Mouse (Mus musculus) layer of hippocampus, adult 18-20 months (tissue): ENCODE results near the gene Aqr. TPM values are rescaled to one million over a fixed set of nuclear protein-coding genes. Genes with fewer than 3 reads are reported as not detected.
"Not testable (repeated sequence)": the region's sequence is repeated elsewhere in the genome, so short reads cannot be mapped to it uniquely, and the experiment has no call there.

ENCODE experiments used
- DNase-seq, 2 experiments: peaks; one replicate each; pipeline ENCODE4 v3.0.0; 2022; ENCODE audit warnings: low spot score in 2 of 2
- long read RNA-seq: library from polyadenylated mRNA; stranded (forward); transcript quantifications from one replicate; pipeline ENCODE4 v2.0.0, GENCODE M21; 2021
- total RNA-seq, 2 experiments: library from RNA; stranded (reverse); gene quantifications; 2 replicates each; pipeline ENCODE4 v1.2.3; 2021

Aqr gene
- 10 to 100 TPM; 29.8 to 30.2 TPM for total RNA-seq
- long read RNA-seq, full-length matches to known transcripts = 21 of 26 reads
- long read RNA-seq, partial matches to known transcripts = 5 of 26 reads
- long read RNA-seq, other reads (novel, unspliced or antisense) = 0 of 26 reads

GRCm38 (mm10) chr2:114186924-114187323 lies at the start of gene Aqr:
TSS of gene Aqr (minus strand) at chr2:114187024.
- not testable (repeated sequence) for DNase-seq

GRCm38 (mm10) chr2:114236566-114236965 lies 49.7 kb upstream of the Aqr start:
- DNase-seq = no peak

DNA sequence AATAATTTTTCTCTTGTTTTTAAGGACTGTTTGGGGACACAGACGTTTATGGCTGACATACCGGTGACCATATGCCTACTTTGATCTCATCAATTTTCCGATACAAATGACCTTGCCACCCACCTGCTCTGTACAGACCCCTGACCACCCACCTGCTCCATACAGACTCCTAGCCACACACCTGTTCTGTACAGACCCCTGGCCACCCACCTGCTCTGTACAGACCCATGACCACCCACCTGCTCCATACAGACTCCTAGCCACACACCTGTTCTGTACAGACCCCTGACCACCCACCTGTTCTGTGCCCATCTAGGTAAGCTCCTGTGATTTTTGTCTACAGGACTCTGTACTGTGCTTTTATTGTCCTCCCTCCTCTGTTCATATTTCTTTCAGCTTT lies 48.8 kb upstream of the Aqr start:
- no peak for DNase-seq

GRCm38 (mm10) chr2:114231248-114231647 lies 44.4 kb upstream of the Aqr start:
- DNase-seq = no peak

DNA sequence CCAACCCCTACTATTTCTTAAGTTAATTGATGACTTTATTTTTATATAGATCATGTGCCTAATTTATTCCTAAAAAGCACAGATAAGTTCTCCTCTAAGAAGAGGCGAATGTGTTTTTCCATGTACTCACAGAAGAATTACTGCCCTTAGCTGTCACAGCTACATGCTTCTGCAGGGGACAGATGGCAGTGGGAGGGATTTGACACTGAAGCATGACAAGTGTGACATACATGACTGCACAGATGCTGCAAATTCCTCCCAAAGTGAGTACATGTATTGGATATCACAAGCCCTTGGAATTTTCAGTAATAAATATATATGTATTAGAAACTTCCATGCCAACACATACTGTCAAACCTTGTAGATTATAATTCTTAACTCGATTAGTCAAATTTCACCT lies 41.8 kb upstream of the Aqr start:
- no peak for DNase-seq

DNA sequence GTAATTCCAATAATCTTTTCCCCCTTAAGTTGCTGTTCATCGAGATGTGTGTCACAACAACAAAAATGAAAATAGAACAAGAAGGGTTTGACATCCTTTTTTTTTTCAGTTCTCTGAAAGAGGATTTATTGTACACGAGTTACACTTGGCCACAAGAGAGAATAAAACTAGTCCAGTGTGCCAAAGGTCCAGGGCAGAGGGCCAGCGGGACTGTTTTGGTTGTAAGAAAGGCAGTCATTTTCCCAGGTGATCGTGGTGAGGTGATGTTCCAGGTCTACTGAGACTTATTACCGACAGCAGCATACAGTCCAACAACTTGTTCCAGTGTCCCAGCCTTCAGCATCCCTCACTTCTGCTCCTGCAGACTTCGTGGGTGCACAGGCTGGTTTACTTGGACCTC lies 18.2 kb upstream of the Aqr start:
- DNase-seq = no peak

DNA sequence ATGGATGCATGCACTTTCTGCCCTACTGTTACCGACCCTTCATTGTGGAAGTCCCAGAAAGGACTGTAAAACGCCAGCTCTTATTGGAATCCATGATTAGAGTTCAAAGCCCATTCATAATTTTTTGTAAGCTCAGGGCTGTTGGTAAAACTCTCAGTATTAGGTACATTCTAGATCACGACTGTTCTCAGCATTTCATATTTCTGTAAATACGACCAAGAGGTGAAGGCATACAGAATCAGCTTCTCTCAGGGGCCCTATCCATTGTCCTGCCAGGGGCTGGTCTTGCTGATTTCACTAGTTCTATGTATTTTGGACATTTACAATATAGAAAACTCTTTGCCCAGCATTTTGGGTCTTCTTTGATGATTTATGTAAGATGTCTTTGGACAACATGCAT lies 14.8 kb upstream of the Aqr start:
- no peak for DNase-seq

DNA sequence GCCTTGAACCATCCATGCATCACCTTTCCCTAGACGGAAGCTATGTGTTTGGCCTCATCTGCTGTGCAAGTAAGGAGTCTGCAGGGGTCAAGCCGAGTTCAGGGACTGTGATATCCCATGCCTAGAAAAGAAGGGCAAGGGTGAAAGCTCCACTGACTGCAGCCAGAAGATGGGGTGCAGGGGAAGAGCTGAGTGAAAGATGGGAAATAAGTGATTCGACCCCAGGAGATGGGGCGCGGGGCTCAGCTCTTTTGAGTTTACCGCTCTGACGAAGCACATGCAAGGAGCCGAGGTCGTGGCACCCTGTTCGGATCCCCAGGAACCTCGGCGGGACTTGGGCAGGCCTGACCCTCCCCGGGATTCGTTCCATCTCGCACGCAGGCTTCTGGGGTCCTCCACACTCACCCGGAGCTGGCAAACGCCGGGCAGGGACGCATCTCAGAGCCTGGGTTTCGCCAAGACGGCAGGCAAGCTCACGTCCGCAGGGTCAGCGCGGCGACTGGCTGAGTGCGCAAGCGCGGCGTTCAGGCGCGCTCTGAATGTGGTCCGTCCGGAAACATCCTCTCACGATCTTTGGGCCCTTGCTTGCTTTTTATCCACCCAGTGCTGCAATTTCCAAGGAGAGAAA lies 14.2 kb upstream of the Aqr start, which contains the start of gene Zfp770:
Gene Zfp770, minus strand, starts transcription at position 538 of the 628 bp plus-strand sequence.
- peak; percentile 75 to 88 for DNase-seq

DNA sequence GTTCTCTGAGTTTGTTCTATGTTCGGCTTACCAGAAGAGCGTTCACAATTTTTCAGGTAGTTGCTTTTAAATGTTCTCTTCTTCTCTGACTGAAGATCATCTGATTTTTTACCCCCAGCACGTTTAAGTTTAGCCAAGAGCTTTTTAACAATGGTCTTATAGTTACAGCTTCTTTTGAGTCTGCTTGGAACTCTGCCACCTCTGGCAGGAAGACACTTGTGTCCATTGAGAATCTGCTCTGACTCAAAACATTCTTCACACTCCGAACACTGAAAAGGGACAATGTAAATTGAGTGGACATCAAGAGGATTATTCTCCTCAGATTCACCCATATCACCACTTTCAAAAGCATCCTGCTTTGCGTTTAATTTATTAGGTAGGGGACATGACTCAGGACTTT lies 9.6 kb upstream of the Aqr start:
- no peak for DNase-seq

DNA sequence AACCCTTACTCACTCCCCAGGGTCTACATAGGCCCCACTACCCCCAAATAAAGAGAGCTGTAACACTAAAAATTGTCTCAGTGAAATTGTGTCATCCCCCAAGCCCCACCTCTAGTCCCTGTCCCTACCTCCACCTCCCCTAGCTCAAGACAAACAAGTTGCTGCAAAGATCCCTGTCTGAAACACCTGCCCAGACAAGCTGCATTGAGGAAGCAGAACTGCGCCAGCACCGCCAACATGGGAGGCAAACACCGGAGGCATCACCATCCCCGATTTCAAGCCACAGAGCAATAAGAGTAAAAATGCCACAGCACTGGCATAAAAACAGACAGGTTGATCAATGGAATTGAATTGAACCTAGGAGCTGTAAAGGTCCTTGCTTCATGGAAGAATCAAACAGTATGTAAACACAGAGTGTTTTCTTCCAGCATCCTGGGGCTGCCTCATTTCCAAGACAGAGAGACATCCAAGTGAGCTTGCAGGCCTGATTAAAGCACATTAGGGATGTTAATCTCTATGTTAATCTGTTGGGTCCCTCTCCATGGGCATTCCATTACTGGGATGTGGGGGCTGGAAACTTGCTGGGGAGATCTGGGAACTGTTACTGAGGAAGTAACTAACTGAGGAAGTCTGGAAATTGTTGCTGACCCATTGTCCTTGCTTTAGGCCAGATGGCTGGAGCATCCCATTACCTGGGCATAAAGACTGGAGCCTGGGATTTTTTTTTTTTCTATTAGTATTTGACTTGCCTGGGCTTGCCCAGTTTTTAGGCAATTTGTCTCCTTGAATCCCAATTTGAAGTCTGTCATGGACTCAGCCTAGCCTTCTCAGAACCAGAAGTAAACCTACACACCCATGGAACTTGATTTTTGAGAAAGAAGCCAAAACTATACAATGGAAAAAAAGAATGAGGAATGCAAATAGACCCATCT lies 8.8 kb downstream of the Aqr start:
- no peak for DNase-seq

DNA sequence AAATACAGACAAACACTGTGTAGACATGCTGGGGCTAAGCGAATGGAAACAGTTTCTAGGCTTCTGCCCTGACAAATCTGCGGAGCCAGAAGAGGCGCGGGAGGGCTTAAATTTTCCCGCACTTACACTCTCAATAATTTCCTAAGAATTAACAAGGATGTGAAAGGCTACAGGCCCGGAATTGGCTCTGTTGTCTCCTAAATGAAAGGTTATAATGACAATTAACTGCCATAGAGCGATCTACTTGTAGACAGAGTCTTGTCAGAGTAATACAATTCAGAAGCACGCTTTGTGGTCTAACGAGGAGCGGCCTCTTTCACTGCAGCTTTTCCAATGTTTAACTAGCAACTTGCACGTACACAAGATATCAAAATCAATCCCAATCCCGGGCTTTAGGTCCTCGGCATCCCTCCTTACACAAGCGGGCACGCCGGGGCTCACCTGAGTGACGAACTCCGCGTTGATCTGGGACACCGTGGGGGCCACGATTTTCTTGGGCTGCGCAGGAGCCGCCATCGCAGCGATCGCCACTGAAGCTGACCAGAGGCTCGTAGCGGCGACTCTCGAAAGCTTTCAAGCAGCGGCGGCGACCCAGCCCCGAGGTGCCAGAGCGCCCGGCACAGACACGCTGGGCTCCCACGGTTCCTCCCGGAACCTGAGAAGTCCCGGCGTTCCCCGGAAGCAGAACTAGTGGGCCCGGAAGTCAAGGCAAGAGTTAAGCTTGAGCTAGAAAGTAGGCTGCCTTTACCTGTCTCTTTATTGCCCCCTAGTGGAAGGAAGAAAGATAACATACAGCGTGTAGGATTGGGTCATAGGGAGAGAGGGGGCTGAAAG lies 12.0 kb downstream of the Aqr start:
- peak; percentile 78 to 87 for DNase-seq

DNA sequence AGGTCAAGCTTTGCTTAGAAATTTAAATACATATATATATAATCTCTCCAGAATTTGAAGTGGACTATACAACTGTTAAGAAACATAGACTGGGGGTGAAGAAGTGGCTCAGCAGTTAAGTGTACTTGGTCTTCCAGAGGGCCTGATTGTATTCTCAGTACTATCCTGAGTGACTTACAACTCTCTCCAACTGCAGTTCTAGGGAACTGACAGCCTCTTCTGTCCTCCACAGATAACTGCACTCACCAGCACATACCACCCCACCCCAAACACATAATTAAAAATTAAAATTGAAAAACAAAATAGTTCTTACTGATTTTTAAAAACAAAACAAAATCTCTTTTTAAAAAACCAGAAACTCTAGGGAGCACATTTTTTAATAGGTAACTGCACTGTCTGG lies 13.6 kb downstream of the Aqr start:
- no peak for DNase-seq

- DNase-seq = peak in 1 of 2 experiments; percentile 19
These were observed 19.0 kb downstream of the Aqr start for GRCm38 (mm10) chr2:114167837-114168236.

GRCm38 (mm10) chr2:114161978-114162377 lies 24.8 kb downstream of the Aqr start:
- DNase-seq = no peak

- no peak for DNase-seq
These were observed 29.5 kb downstream of the Aqr start for GRCm38 (mm10) chr2:114157345-114157744.

DNA sequence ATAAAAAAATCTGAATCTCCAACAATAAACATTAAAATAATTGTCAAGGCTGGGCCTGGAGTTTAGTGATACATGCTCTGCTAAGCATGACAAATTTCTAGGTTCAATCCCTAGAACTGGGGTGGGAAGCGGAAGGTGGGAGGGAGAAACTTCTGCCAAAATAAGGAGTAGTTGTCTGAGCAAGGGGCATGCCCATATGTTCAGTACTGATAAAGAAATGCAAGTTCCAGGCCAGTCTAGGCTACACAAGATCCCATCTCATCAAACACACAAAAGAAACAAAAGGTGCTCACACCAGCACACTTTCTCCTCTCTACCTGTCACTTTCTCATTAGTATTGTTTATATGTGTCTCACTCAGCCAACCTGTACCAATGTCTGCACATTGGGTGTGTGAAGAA lies 30.2 kb downstream of the Aqr start:
- DNase-seq = no peak

DNA sequence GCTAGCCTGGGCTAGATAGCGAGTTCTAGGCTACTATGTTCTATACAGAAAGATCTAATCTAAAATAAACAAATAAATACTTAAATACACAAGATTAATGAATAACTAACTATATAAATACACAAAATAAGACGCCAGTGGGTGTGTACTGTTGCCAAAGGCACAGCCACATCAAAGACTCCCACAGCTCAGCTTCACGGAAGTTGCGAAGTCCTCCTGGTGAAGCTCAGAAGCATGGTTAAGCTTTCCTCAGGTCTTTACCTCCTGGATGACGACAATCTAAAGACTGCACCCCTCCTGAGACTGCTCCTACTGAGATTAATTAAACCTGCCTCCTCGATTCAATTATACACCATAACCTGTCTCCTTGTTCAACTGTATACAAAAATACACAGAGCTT lies 33.6 kb downstream of the Aqr start:
- DNase-seq = no peak

GRCm38 (mm10) chr2:114146864-114147458 lies 39.9 kb downstream of the Aqr start:
- no peak for DNase-seq

- DNase-seq = peak in 1 of 2 experiments; percentile 62
These were observed 41.5 kb downstream of the Aqr start for GRCm38 (mm10) chr2:114145315-114145801.

GRCm38 (mm10) chr2:114144915-114145314 lies 41.9 kb downstream of the Aqr start:
- DNase-seq = no peak

GRCm38 (mm10) chr2:114143842-114144241 lies 43.0 kb downstream of the Aqr start:
- DNase-seq = peak in 1 of 2 experiments; percentile 10
